ENCODE assay signal across 10 mouse cellular contexts in genomic region chr7:19012025-19012621, GRCm38 (mm10). TPM values are rescaled to one million over a fixed set of nuclear protein-coding genes. Genes with fewer than 3 reads are reported as not detected.
DNase-seq lines count a peak whose midpoint lies in the region; ATAC-seq and TF ChIP-seq lines count a peak whose summit lies in the region.
"Had no signal": no experiment of that assay in that cellular context is flagged by ENCODE, and none has a peak within 500 bp of the region (broad histone marks: within the 10 kb centered on the region; RNA-seq: fewer than 3 reads in every experiment).

No protein-coding gene starts in this region.

- intact Hi-C loops in gastrocnemius, adult 2 months (cut with DNase I), result no loop called here
- intact Hi-C loops in heart, postnatal 10 days (cut with DNase I), result no loop called here

- H3K4me2 ChIP-seq in limb, embryonic 15.5 days, result peak overlapping the region; percentile 66
- H3K4me2 ChIP-seq in midbrain, embryonic 15.5 days, result peak overlapping the region; percentile 51

- DNase-seq in gastrocnemius, adult 2 months, result peak; percentile 68
- DNase-seq in gastrocnemius, postnatal 25 days, result no peak
- peak; percentile 52 to 58 for DNase-seq in cerebellum, postnatal 25 days
- peak; percentile 76 to 78 for DNase-seq in heart, postnatal 10 days
- DNase-seq in urinary bladder, adult 2 months (ENCODE audit: low spot score), result no peak

- peaks cover 24% of the 10 kb centered on the region for H3K4me1 ChIP-seq in limb, embryonic 15.5 days
- H3K4me1 ChIP-seq in midbrain, embryonic 15.5 days, result peaks cover 15% of the 10 kb centered on the region

- H3K27ac ChIP-seq in gastrocnemius, adult 2 months, result peak overlapping the region; percentile 88
- H3K27ac ChIP-seq in limb, embryonic 15.5 days, result peak overlapping the region; percentile 84
- H3K27ac ChIP-seq in midbrain, embryonic 15.5 days, result no peak overlapping the region; the same call in 1 of the 2 replicates

- TF ChIP-seq CTCF in gastrocnemius, adult 2 months (IDR thresholded peaks at IDR 0.05), result no peak

- ATAC-seq in limb, embryonic 15.5 days (ENCODE audit: insufficient number of reproducible peaks, low FRiP score, low TSS enrichment, low read depth), result peak; percentile 66; the same call in 1 of the 2 replicates
- no peak for ATAC-seq in midbrain, embryonic 15.5 days (replicated peaks)
- no peak for ATAC-seq in frontal cortex, adult (ENCODE audit: low TSS enrichment)

- H3K4me3 ChIP-seq in gastrocnemius, adult 2 months, result peak overlapping the region; percentile 74
- peak overlapping the region; percentile 37 for H3K4me3 ChIP-seq in limb, embryonic 15.5 days
- H3K4me3 ChIP-seq in midbrain, embryonic 15.5 days, result peak overlapping the region; percentile 19

- peaks cover 9% of the 10 kb centered on the region for H3K36me3 ChIP-seq in limb, embryonic 15.5 days
- H3K36me3 ChIP-seq in midbrain, embryonic 15.5 days (replicated peaks), result peaks cover under 1% of the 10 kb centered on the region; the same call in 1 of the 2 replicates

- H3K9ac ChIP-seq in limb, embryonic 15.5 days, result peak overlapping the region; percentile 47; the same call in 1 of the 2 replicates
- peak overlapping the region; percentile 41 for H3K9ac ChIP-seq in midbrain, embryonic 15.5 days

- no peaks in the 10 kb centered on the region for H3K9me3 ChIP-seq in limb, embryonic 15.5 days
- H3K9me3 ChIP-seq in midbrain, embryonic 15.5 days, result no peaks in the 10 kb centered on the region

- no peaks in the 10 kb centered on the region for H3K27me3 ChIP-seq in limb, embryonic 15.5 days
- H3K27me3 ChIP-seq in midbrain, embryonic 15.5 days (replicated peaks), result no peaks in the 10 kb centered on the region

- under 1% methylated on average over 31 of the region's 31 CpGs for WGBS in limb, embryonic 15.5 days
- WGBS in midbrain, embryonic 15.5 days, result 3% methylated on average over 31 of the region's 31 CpGs

RNA-seq across cellular contexts. Expression of gene Irf2bp1, which starts 8.3 kb away (rescaled TPM):
- 10 to 100 TPM; 18.2 to 20.5 TPM for total RNA-seq in gastrocnemius, adult 2 months (2021)
- 10 to 100 TPM; 13.7 to 14.3 TPM for total RNA-seq in gastrocnemius, postnatal 25 days (2021)
- total RNA-seq in heart, postnatal 10 days (2021), result 10 to 100 TPM; 24.5 to 29.5 TPM
- 24.0 and 26.1 TPM in 2 replicates for polyA plus RNA-seq in limb, embryonic 15.5 days (2015; fragmentation: Nextera tagmentation; extraction: Ambion mirVana)
- polyA plus RNA-seq in midbrain, embryonic 15.5 days (2015; fragmentation: Nextera tagmentation; extraction: Ambion mirVana), result 33.4 and 40.2 TPM in 2 replicates
- 15.8 and 20.3 TPM in 2 replicates for polyA plus RNA-seq in urinary bladder, adult 2 months (2012; rRNA removed)

RNA-seq across cellular contexts. Expression of gene Foxa3, which starts 11.2 kb away (rescaled TPM):
- not detected for total RNA-seq in gastrocnemius, adult 2 months (2021)
- total RNA-seq in gastrocnemius, postnatal 25 days (2021), result not detected
- not detected for total RNA-seq in heart, postnatal 10 days (2021)
- polyA plus RNA-seq in limb, embryonic 15.5 days (2015; fragmentation: Nextera tagmentation; extraction: Ambion mirVana), result 3.8 and 3.9 TPM in 2 replicates
- polyA plus RNA-seq in midbrain, embryonic 15.5 days (2015; fragmentation: Nextera tagmentation; extraction: Ambion mirVana), result not detected in 2 replicates
- 0.04 TPM in 1 of 2 replicates, not detected in the other for polyA plus RNA-seq in urinary bladder, adult 2 months (2012; rRNA removed)
- total RNA-seq: MEL had no signal

RNA-seq across cellular contexts. Expression of gene Sympk, which starts 12.1 kb away (rescaled TPM):
- 10 to 100 TPM; 70.9 to 81.5 TPM for total RNA-seq in gastrocnemius, adult 2 months (2021)
- total RNA-seq in gastrocnemius, postnatal 25 days (2021), result 10 to 100 TPM; 56.6 to 59.4 TPM
- total RNA-seq in heart, postnatal 10 days (2021), result 10 to 100 TPM; 58.3 to 60.9 TPM
- 28.8 and 32.7 TPM in 2 replicates for polyA plus RNA-seq in limb, embryonic 15.5 days (2015; fragmentation: Nextera tagmentation; extraction: Ambion mirVana)
- polyA plus RNA-seq in midbrain, embryonic 15.5 days (2015; fragmentation: Nextera tagmentation; extraction: Ambion mirVana), result 30.6 and 32.7 TPM in 2 replicates
- 35.0 and 43.7 TPM in 2 replicates for polyA plus RNA-seq in urinary bladder, adult 2 months (2012; rRNA removed)

RNA-seq across cellular contexts. Expression of gene Mypop, which starts 21.1 kb away (rescaled TPM):
- 1 to 10 TPM; 6.3 to 6.7 TPM for total RNA-seq in gastrocnemius, adult 2 months (2021)
- total RNA-seq in gastrocnemius, postnatal 25 days (2021), result 1 to 10 TPM; 4.3 to 4.9 TPM
- total RNA-seq in heart, postnatal 10 days (2021), result 1 to 10 TPM; 1.7 to 2.4 TPM
- polyA plus RNA-seq in limb, embryonic 15.5 days (2015; fragmentation: Nextera tagmentation; extraction: Ambion mirVana), result 5.2 and 5.3 TPM in 2 replicates
- polyA plus RNA-seq in midbrain, embryonic 15.5 days (2015; fragmentation: Nextera tagmentation; extraction: Ambion mirVana), result 5.8 and 6.2 TPM in 2 replicates
- 7.5 and 9.5 TPM in 2 replicates for polyA plus RNA-seq in urinary bladder, adult 2 months (2012; rRNA removed)

RNA-seq across cellular contexts. Expression of gene Nanos2, which starts 24.9 kb away (rescaled TPM):
- not detected for total RNA-seq in gastrocnemius, adult 2 months (2021)
- total RNA-seq in gastrocnemius, postnatal 25 days (2021), result not detected
- not detected for total RNA-seq in heart, postnatal 10 days (2021)
- not detected in 2 replicates for polyA plus RNA-seq in limb, embryonic 15.5 days (2015; fragmentation: Nextera tagmentation; extraction: Ambion mirVana)
- 0.80 and 1.0 TPM in 2 replicates for polyA plus RNA-seq in midbrain, embryonic 15.5 days (2015; fragmentation: Nextera tagmentation; extraction: Ambion mirVana)
- polyA plus RNA-seq in urinary bladder, adult 2 months (2012; rRNA removed), result 0.04 TPM in 1 of 2 replicates, not detected in the other
- total RNA-seq: gastrocnemius, postnatal 4 days; MEL had no signal

Comparison
In these comparisons a context has a peak if more than half of its experiments do, and no peak if none do; other contexts are left out.
1. DNase-seq: peak in gastrocnemius, adult 2 months (single experiment), cerebellum, postnatal 25 days (2 of 2) and heart, postnatal 10 days (2 of 2); none in gastrocnemius, postnatal 25 days (single experiment) and urinary bladder, adult 2 months (single experiment).
2. H3K4me3 ChIP-seq: peak in every context shown above with its lines; median percentile 74 in gastrocnemius, adult 2 months; 37 in limb, embryonic 15.5 days; 19 in midbrain, embryonic 15.5 days.